Mouse (Mus musculus): ENCODE measurements at regions not wholly inside any gene's neighbourhood (a gene's known extent, or its start where the extent isn't known, plus 50 kb on each side); places are given as distances from the start of the nearest gene placed in this dataset.

- TF ChIP-seq CTCF (IDR thresholded peaks at IDR 0.05; ENCODE audit: low read depth) = peak; percentile 41; the same call in 1 of the 2 replicates
- no peak for TF ChIP-seq EP300 (IDR thresholded peaks at IDR 0.05; ENCODE audit: low read depth)
Measured at GRCm38 (mm10) chr4:124335726-124336125, 274.9 kb downstream of the 3100002H09Rik start.

Data from liver, postnatal 0 days (tissue).